Mouse (Mus musculus) ES-Bruce4 (cell line): ENCODE measurements around the gene Epb41l1.

Source experiments
- CTCF ChIP-seq: IDR thresholded peaks from one replicate; pipeline ENCODE4 v1.8.1; 2011; ENCODE audit warnings: low read depth, low read length
- POLR2A ChIP-seq: IDR thresholded peaks from one replicate; pipeline ENCODE4 v1.8.1; 2011; ENCODE audit warnings: low read length; ENCODE audit not compliant: insufficient read depth

GRCm38 (mm10) chr2:156431409-156431808 lies 10.7 kb downstream of the Epb41l1 start:
- TF ChIP-seq POLR2A = no peak
- no peak for TF ChIP-seq CTCF
